Mouse (Mus musculus): ENCODE data around the gene Tjap1. TPM values are rescaled to one million over a fixed set of nuclear protein-coding genes. Genes with fewer than 3 reads are reported as not detected.

Tjap1 gene
- total RNA-seq, 2 experiments from 2014 or later = 38.4 to 60.3 TPM

DNA sequence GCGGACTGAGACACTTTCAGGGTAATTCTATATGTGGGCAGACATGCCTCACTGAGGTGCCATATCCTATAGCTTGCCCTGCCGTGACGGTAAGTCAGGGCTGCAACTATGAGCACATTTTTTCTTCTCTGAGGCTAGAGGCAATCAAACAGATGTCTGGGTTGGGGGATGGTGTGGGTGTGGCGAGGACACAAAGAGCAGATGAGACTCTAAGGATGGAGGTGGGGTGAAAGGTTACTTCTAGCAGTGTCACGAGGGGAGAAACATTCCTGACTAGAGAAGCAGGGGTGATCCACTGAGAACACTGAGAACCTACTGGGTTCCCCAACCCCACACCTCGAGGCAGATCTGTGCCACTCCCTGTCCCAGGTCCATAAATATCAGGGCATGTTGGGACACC, 15.8 kb downstream of the Tjap1 start:
- H3K4me3 ChIP-seq = no peak overlapping the region
- TF ChIP-seq CTCF (IDR thresholded peaks at IDR 0.05) = no peak
- H3K27ac ChIP-seq = no peak overlapping the region
- DNase-seq (ENCODE audit: extremely low spot score in 1 of 2, low spot score in 2 of 2) = no peak
- intact Hi-C loops (cut with DNase I) = loop anchor here (1.0 to 5.0 kb wide), 2 partner anchors 31 to 125 kb away; no protein-coding TSS in a partner anchor

GRCm38 (mm10) chr17:46265918-46266618, 16.8 kb downstream of the Tjap1 start:
- peak; percentile 95 for TF ChIP-seq CTCF (IDR thresholded peaks at IDR 0.05)
- Histone ChIP-seq H3K27ac (peak overlapping the region; percentile 48), H3K4me3 (no peak overlapping the region)
- intact Hi-C loops (cut with DNase I) = loop anchor here (1.0 to 5.0 kb wide), 2 partner anchors 32 to 126 kb away; no protein-coding TSS in a partner anchor
- peak; percentile 84 to 88 for DNase-seq (ENCODE audit: extremely low spot score in 1 of 2, low spot score in 2 of 2)

- DNase-seq (ENCODE audit: extremely low spot score in 1 of 2, low spot score in 2 of 2) = no peak
- Histone ChIP-seq H3K4me3 (no peak overlapping the region), H3K27ac (no peak overlapping the region)
- intact Hi-C loops (cut with DNase I) = loop anchor here (5.0 kb wide), 1 partner anchor 127 kb away; no protein-coding TSS in a partner anchor
- TF ChIP-seq CTCF (IDR thresholded peaks at IDR 0.05) = no peak
Measured at GRCm38 (mm10) chr17:46265502-46265901, 17.3 kb downstream of the Tjap1 start.

GRCm38 (mm10) chr17:46262201-46262694, 20.6 kb downstream of the Tjap1 start:
- Histone ChIP-seq H3K27ac (no peak overlapping the region), H3K4me3 (no peak overlapping the region)
- no peak for DNase-seq (ENCODE audit: extremely low spot score in 1 of 2, low spot score in 2 of 2)
- intact Hi-C loops (cut with DNase I) = no loop called here
- TF ChIP-seq CTCF (IDR thresholded peaks at IDR 0.05) = no peak

- no peak for TF ChIP-seq CTCF (IDR thresholded peaks at IDR 0.05)
- intact Hi-C loops (cut with DNase I) = no loop called here
- Histone ChIP-seq H3K4me3 (no peak overlapping the region), H3K27ac (no peak overlapping the region)
- no peak for DNase-seq (ENCODE audit: extremely low spot score in 1 of 2, low spot score in 2 of 2)
Measured at GRCm38 (mm10) chr17:46259675-46260074, 23.2 kb downstream of the Tjap1 start.

GRCm38 (mm10) chr17:46258279-46259053, 24.4 kb downstream of the Tjap1 start:
- no peak for TF ChIP-seq CTCF (IDR thresholded peaks at IDR 0.05)
- no peak for DNase-seq (ENCODE audit: extremely low spot score in 1 of 2, low spot score in 2 of 2)
- intact Hi-C loops (cut with DNase I) = no loop called here
- H3K27ac ChIP-seq = no peak overlapping the region
- H3K4me3 ChIP-seq = no peak overlapping the region

GRCm38 (mm10) chr17:46255147-46255546, 27.7 kb downstream of the Tjap1 start:
- TF ChIP-seq CTCF (IDR thresholded peaks at IDR 0.05) = no peak
- peak overlapping the region; percentile 77 for H3K4me3 ChIP-seq
- H3K27ac ChIP-seq = no peak overlapping the region
- DNase-seq (ENCODE audit: extremely low spot score in 1 of 2, low spot score in 2 of 2) = no peak
- intact Hi-C loops (cut with DNase I) = no loop called here

DNA sequence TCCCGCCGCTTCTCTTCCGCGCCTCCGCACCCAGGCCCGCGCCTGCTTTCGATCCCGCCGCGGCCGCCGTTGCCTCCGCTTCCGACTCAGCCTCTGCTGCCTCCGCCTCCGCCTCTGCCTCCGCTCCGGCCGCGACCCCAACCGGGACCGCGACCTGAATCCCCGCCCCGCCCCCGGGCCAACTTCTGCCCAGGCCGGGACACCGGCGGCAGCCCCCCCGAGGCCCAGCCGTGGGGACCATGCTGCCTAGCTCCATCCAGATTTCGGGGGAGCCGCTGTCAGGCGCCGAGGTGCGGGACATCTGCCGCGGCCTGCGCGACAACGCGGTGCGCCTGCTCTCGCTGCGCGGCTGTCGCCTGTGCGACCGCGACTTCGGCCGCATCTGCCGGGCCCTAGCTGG, 28.7 kb downstream of the Tjap1 start:
- TF ChIP-seq CTCF (IDR thresholded peaks at IDR 0.05) = no peak
- H3K27ac ChIP-seq = peak overlapping the region; percentile 91
- DNase-seq (ENCODE audit: extremely low spot score in 1 of 2, low spot score in 2 of 2) = peak; percentile 40 to 58
- intact Hi-C loops (cut with DNase I) = no loop called here
- peak overlapping the region; percentile 77 for H3K4me3 ChIP-seq

GRCm38 (mm10) chr17:46253452-46254084, 29.3 kb downstream of the Tjap1 start, which contains the start of gene Lrrc73:
Gene Lrrc73, plus strand, starts transcription at chr17:46253531.
- H3K27ac ChIP-seq = peak within 1 kb of the TSS; percentile 91
- peak; percentile 94 to 95 for DNase-seq (ENCODE audit: extremely low spot score in 1 of 2, low spot score in 2 of 2)
- H3K4me3 ChIP-seq = peak within 1 kb of the TSS; percentile 77
- intact Hi-C loops (cut with DNase I) = no loop called here
- no peak for TF ChIP-seq CTCF (IDR thresholded peaks at IDR 0.05)

- intact Hi-C loops (cut with DNase I) = no loop called here
- peak; percentile 58 for TF ChIP-seq CTCF (IDR thresholded peaks at IDR 0.05)
- peak overlapping the region; percentile 91 for H3K27ac ChIP-seq
- no peak for DNase-seq (ENCODE audit: extremely low spot score in 1 of 2, low spot score in 2 of 2)
- peak overlapping the region; percentile 77 for H3K4me3 ChIP-seq
Measured at GRCm38 (mm10) chr17:46252571-46253451, 30.0 kb downstream of the Tjap1 start.

DNA sequence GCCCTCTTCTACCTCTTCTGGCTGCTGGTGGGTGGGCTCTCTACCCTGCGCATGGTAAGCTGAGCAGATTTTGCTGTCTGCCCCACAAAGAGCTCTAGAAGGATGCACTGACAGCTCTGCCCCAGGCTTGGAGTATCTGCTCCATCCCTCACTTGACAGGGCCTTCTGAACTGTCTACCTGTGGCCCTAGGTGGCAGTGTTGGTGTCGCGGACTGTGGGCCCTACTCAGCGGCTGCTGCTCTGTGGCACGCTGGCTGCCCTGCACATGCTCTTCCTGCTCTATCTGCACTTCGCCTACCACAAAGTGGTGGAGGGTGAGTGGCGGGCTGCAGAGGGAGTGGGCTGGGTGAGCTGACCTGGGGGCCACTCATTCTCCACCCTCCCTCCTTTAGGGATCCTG, 31.7 kb downstream of the Tjap1 start:
- Histone ChIP-seq H3K4me3 (no peak overlapping the region), H3K27ac (no peak overlapping the region)
- intact Hi-C loops (cut with DNase I) = no loop called here
- DNase-seq (ENCODE audit: extremely low spot score in 1 of 2, low spot score in 2 of 2) = no peak
- no peak; the same call in 1 of the 2 replicates for TF ChIP-seq CTCF (IDR thresholded peaks at IDR 0.05)
